ENCODE assay signal across 8 mouse cellular contexts in genomic region chr9:107640257-107640772, GRCm38 (mm10). TPM values are rescaled to one million over a fixed set of nuclear protein-coding genes. Genes with fewer than 3 reads are reported as not detected.
A peak's percentile ranks its signal among the peaks of the same experiment; 100 is the strongest.
DNase-seq lines count a peak whose midpoint lies in the region; ATAC-seq and TF ChIP-seq lines count a peak whose summit lies in the region.

No protein-coding gene starts in this region.

- no peak overlapping the region for H3K4me3 ChIP-seq in kidney, adult 2 months (ENCODE audit: insufficient read depth, low read depth, low read length)

- DNase-seq in kidney, adult 2 months: peak; percentile 35
- DNase-seq in kidney, adult 11 months: no peak
- peak; percentile 57 for DNase-seq in T-cell, adult 2 months (ENCODE audit: low spot score)
- DNase-seq in kidney, postnatal 14 days: peak; percentile 42
- DNase-seq in cerebellum, postnatal 14 days: no peak
- DNase-seq in cerebellum, adult 11 months: no peak
- DNase-seq in layer of hippocampus, adult 9-10 months (ENCODE audit: low spot score): no peak

- H3K4me1 ChIP-seq in kidney, adult 2 months (ENCODE audit: control insufficient read depth, insufficient read depth, low read length): peaks cover 17% of the 10 kb centered on the region; the same call in 1 of the 2 replicates

- 0 out of 2 replicates have a peak overlapping the region, but pooled peaks have one; percentile 13 for H3K27ac ChIP-seq in kidney, adult 2 months (ENCODE audit: insufficient read depth, low read depth, low read length)

- no peaks in the 10 kb centered on the region for H3K27me3 ChIP-seq in kidney, adult 2 months (replicated peaks; ENCODE audit: control insufficient read depth, insufficient read depth, low read length)

- no peak for TF ChIP-seq POLR2A in kidney, adult 2 months (IDR thresholded peaks at IDR 0.05; ENCODE audit: low read depth, low read length)

- WGBS in kidney, adult 2 months: 49% methylated on average over 8 of the region's 8 CpGs

- H3K36me3 ChIP-seq in kidney, adult 2 months (ENCODE audit: control insufficient read depth, insufficient read depth, low read length): no peaks in the 10 kb centered on the region

- peak; percentile 71 for ATAC-seq in monocyte, adult 5-6 weeks (replicated peaks; ENCODE audit: insufficient number of reproducible peaks, low FRiP score, low TSS enrichment, poor library complexity, severe bottlenecking)

- no peak for TF ChIP-seq CTCF in kidney, adult 2 months (conservative IDR thresholded peaks at IDR 0.05; ENCODE audit: insufficient read depth, insufficient read length, low read depth, low read length)

RNA-seq across cellular contexts. Expression of gene Gnai2, which starts 5.1 kb away (rescaled TPM):
- polyA plus RNA-seq in kidney, adult 2 months (2012; rRNA removed): 356 and 366 TPM in 2 replicates
- total RNA-seq in monocyte, adult 5-6 weeks (2017): 646 to 794 TPM (median 705 TPM) in 3 replicates

RNA-seq across cellular contexts. Expression of gene Slc38a3, which starts 29.0 kb away (rescaled TPM):
- polyA plus RNA-seq in kidney, adult 2 months (2012; rRNA removed): 77.9 and 139 TPM in 2 replicates
- total RNA-seq in monocyte, adult 5-6 weeks (2017): not detected in 3 replicates

RNA-seq across cellular contexts. Expression of gene Sema3b, which starts 31.3 kb away (rescaled TPM):
- polyA plus RNA-seq in kidney, adult 2 months (2012; rRNA removed): 63.3 and 78.8 TPM in 2 replicates
- 0.10 TPM in 1 of 3 replicates, not detected in the others for total RNA-seq in monocyte, adult 5-6 weeks (2017)

RNA-seq across cellular contexts. Expression of gene Gnat1, which starts 39.2 kb away (rescaled TPM):
- polyA plus RNA-seq in kidney, adult 2 months (2012; rRNA removed): 0.09 and 0.22 TPM in 2 replicates
- 1.8 TPM in 1 of 3 replicates, not detected in the others for total RNA-seq in monocyte, adult 5-6 weeks (2017)

RNA-seq across cellular contexts. Expression of gene Ifrd2, which starts 52.9 kb away (rescaled TPM):
- polyA plus RNA-seq in kidney, adult 2 months (2012; rRNA removed): 50.5 and 57.8 TPM in 2 replicates
- 5.5 to 11.1 TPM (median 8.8 TPM) in 3 replicates for total RNA-seq in monocyte, adult 5-6 weeks (2017)

Comparison
In these comparisons a context has a peak if more than half of its experiments do, and no peak if none do; other contexts are left out.
1. DNase-seq: peak in kidney, adult 2 months (single experiment), T-cell, adult 2 months (single experiment) and kidney, postnatal 14 days (single experiment); none in kidney, adult 11 months (single experiment), cerebellum, postnatal 14 days (0 of 2), cerebellum, adult 11 months (single experiment) and layer of hippocampus, adult 9-10 months (single experiment).